Mouse (Mus musculus) neural tube, postnatal 0 days (tissue): ENCODE measurements around the gene Ing1. TPM values are rescaled to one million over a fixed set of nuclear protein-coding genes. Genes with fewer than 3 reads are reported as not detected.

Experiments
- polyA plus RNA-seq: library from polyadenylated mRNA; unstranded; fragments of >200 nt; fragmentation: Nextera tagmentation; extraction: Ambion mirVana; gene quantifications from 2 replicates; pipeline ENCODE4 v1.2.1, GENCODE M21; 2015

Ing1 gene
- 46.5 and 48.0 TPM in 2 replicates for polyA plus RNA-seq

DNA sequence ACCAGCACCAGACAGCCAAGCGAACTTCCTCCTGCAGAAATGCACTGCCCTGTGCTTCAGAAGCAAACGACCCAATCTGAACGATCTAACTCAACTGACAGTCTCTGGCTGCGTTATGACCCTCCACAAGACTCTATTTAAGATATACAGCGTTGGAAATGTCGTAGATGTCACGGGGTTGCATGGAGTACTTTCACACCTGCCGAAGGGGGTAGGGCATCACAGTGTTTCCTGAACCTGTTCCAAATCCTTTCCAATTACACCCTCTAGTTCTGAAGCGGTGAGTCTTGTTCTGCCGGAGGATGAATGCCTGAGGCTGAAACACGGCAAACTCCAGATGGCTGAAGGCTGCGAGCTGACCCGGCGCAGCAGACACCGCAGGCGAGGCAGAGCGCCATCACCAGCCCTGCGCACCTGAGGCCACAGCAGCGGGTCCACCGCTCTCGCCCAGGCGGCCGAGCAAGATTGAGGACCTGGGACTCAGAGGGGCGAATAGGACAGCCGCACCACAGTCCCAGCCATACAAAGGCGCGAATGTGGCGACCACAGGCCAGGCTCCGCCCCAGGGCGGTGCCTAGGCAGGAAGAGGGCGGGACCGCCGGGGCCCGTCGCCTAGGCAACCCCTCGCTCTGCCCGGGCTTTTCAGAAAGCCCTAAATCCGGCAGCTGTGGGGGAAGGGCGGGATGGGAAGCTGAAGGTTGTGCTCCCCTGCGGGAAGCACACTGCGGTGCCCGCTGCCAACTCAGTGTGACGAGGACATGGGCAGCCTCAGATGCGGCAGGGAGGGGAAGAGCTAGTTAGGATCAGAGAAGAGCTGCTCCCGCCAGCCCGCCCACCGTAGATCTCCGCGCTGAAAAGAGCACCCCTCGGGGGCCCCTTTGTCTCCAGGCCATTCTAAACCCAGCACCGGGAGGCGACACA is at the start of gene Ing1:
Ing1 (plus strand) TSS at position 773 of the 921 bp plus-strand sequence.

GRCm38 (mm10) chr8:11550281-11550948 is 5.0 kb upstream of the Ing1 start, which contains the start of gene Cars2:
TSS of gene Cars2 (minus strand) at chr8:11550783.

Other genes starting within 250 kb of the Ing1 start
- gene Col4a2, start 242.8 kb upstream of the Ing1 start, polyA plus RNA-seq, result 29.6 and 29.8 TPM in 2 replicates
- gene Col4a1, start 242.7 kb upstream of the Ing1 start, polyA plus RNA-seq, result 46.9 and 49.2 TPM in 2 replicates
- gene Rab20, start 76.9 kb upstream of the Ing1 start, polyA plus RNA-seq, result 1.4 and 1.8 TPM in 2 replicates
- 121 and 131 TPM in 2 replicates for gene Naxd, start 58.1 kb upstream of the Ing1 start, polyA plus RNA-seq
- gene Cars2, start 4.8 kb upstream of the Ing1 start, polyA plus RNA-seq, result 21.7 and 25.5 TPM in 2 replicates
- gene Ankrd10, start 80.2 kb downstream of the Ing1 start, polyA plus RNA-seq, result 49.3 and 56.7 TPM in 2 replicates
- gene 1700016D06Rik, start 145.5 kb downstream of the Ing1 start, polyA plus RNA-seq, result not detected in 2 replicates
- gene Arhgef7, start 172.2 kb downstream of the Ing1 start, polyA plus RNA-seq, result 46.7 and 55.0 TPM in 2 replicates